In genomic region chr6:51630184-51630583, GRCm38 (mm10) we compare ENCODE assay signal across 22 mouse cellular contexts.
DNase-seq lines count a peak whose midpoint lies in the region; ATAC-seq and TF ChIP-seq lines count a peak whose summit lies in the region.
"Had no signal": no experiment of that assay in that cellular context is flagged by ENCODE, and none has a peak within 500 bp of the region (broad histone marks: within the 10 kb centered on the region; RNA-seq: fewer than 3 reads in every experiment).

No protein-coding gene starts in this region.

- TF ChIP-seq CTCF in lung, embryonic 14.5 days (IDR thresholded peaks at IDR 0.05; ENCODE audit: low read depth), result no peak

- peaks cover 25% of the 10 kb centered on the region for H3K4me1 ChIP-seq in heart, embryonic 12.5 days (replicated peaks)
- H3K4me1 ChIP-seq in brown adipose tissue, adult 24 weeks (ENCODE audit: control insufficient read depth, insufficient read depth, insufficient read length, low read length), result no peaks in the 10 kb centered on the region
- H3K4me1 ChIP-seq in lung, embryonic 14.5 days (ENCODE audit: insufficient read depth), result peaks cover 12% of the 10 kb centered on the region
- peaks cover 20% of the 10 kb centered on the region for H3K4me1 ChIP-seq in kidney, embryonic 15.5 days
- H3K4me1 ChIP-seq: embryonic facial prominence, embryonic 15.5 days; forebrain, embryonic 15.5 days had no signal

- WGBS in heart, embryonic 12.5 days, result 27% methylated on average over 2 of the region's 2 CpGs
- 30% methylated on average over 2 of the region's 2 CpGs for WGBS in lung, embryonic 14.5 days
- 62% methylated on average over 2 of the region's 2 CpGs for WGBS in kidney, embryonic 15.5 days

- H3K4me2 ChIP-seq in heart, embryonic 12.5 days, result no peak overlapping the region
- H3K4me2 ChIP-seq in lung, embryonic 14.5 days, result no peak overlapping the region
- H3K4me2 ChIP-seq in kidney, embryonic 15.5 days, result no peak overlapping the region
- H3K4me2 ChIP-seq: embryonic facial prominence, embryonic 15.5 days; forebrain, embryonic 15.5 days; heart, embryonic 11.5 days; hindbrain, embryonic 12.5 days had no signal

- H3K9ac ChIP-seq in heart, embryonic 12.5 days, result no peak overlapping the region
- H3K9ac ChIP-seq in lung, embryonic 14.5 days, result no peak overlapping the region
- no peak overlapping the region for H3K9ac ChIP-seq in kidney, embryonic 15.5 days
- H3K9ac ChIP-seq: embryonic facial prominence, embryonic 15.5 days; forebrain, embryonic 15.5 days; hindbrain, embryonic 12.5 days had no signal

- no peaks in the 10 kb centered on the region for H3K36me3 ChIP-seq in heart, embryonic 12.5 days
- no peaks in the 10 kb centered on the region for H3K36me3 ChIP-seq in lung, embryonic 14.5 days (ENCODE audit: insufficient read depth)
- no peaks in the 10 kb centered on the region for H3K36me3 ChIP-seq in kidney, embryonic 15.5 days
- H3K36me3 ChIP-seq: embryonic facial prominence, embryonic 15.5 days; forebrain, embryonic 10.5 days; forebrain, embryonic 15.5 days; hindbrain, embryonic 12.5 days had no signal

- 0 out of 2 replicates have a peak, but pooled peaks have one; percentile 27 for ATAC-seq in heart, embryonic 12.5 days (ENCODE audit: insufficient number of reproducible peaks, low FRiP score)
- peak; percentile 47; the same call in 1 of the 2 replicates for ATAC-seq in lung, embryonic 14.5 days (ENCODE audit: insufficient read depth)
- ATAC-seq in kidney, embryonic 15.5 days (replicated peaks; ENCODE audit: low FRiP score), result no peak
- ATAC-seq: forebrain, embryonic 15.5 days; hindbrain, embryonic 16.5 days had no signal

- H3K9me3 ChIP-seq in heart, embryonic 12.5 days (replicated peaks), result no peaks in the 10 kb centered on the region
- no peaks in the 10 kb centered on the region for H3K9me3 ChIP-seq in lung, embryonic 14.5 days (ENCODE audit: low read depth, low read length)
- H3K9me3 ChIP-seq in kidney, embryonic 15.5 days (replicated peaks), result no peaks in the 10 kb centered on the region
- H3K9me3 ChIP-seq: embryonic facial prominence, embryonic 15.5 days; forebrain, embryonic 10.5 days; forebrain, embryonic 15.5 days; hindbrain, embryonic 12.5 days had no signal

- intact Hi-C loops in heart, postnatal 14 days (cut with DNase I), result no loop called here

- DNase-seq in heart, postnatal 14 days, result no peak
- DNase-seq in lung, embryonic 14.5 days, result peak; percentile 15
- DNase-seq in lung, postnatal 14 days, result peak; percentile 37
- no peak for DNase-seq in layer of hippocampus, postnatal 25 days (ENCODE audit: extremely low spot score in 1 of 2, low spot score in 1 of 2)
- no peak for DNase-seq in layer of hippocampus, adult 8-10 months (ENCODE audit: low spot score in 2 of 2)
- DNase-seq: adrenal gland, adult 2 months; adrenal gland, postnatal 25 days; cerebellum, adult 8-10 months; cerebellum, postnatal 14 days; embryo, embryonic 11 days; gastrocnemius, postnatal 10 days; heart, postnatal 4 days had no signal

- no peaks in the 10 kb centered on the region for H3K27me3 ChIP-seq in heart, embryonic 12.5 days (replicated peaks)
- no peaks in the 10 kb centered on the region for H3K27me3 ChIP-seq in lung, embryonic 14.5 days (ENCODE audit: insufficient read depth, low read length)
- no peaks in the 10 kb centered on the region for H3K27me3 ChIP-seq in kidney, embryonic 15.5 days
- H3K27me3 ChIP-seq: embryonic facial prominence, embryonic 15.5 days; forebrain, embryonic 15.5 days; hindbrain, embryonic 12.5 days had no signal

- no peak overlapping the region for H3K4me3 ChIP-seq in heart, embryonic 12.5 days
- no peak overlapping the region for H3K4me3 ChIP-seq in brown adipose tissue, adult 24 weeks (ENCODE audit: insufficient read depth, low read depth, low read length)
- no peak overlapping the region for H3K4me3 ChIP-seq in lung, embryonic 14.5 days (ENCODE audit: low read depth, low read length)
- H3K4me3 ChIP-seq in kidney, embryonic 15.5 days (replicated peaks), result no peak overlapping the region
- H3K4me3 ChIP-seq: embryonic facial prominence, embryonic 15.5 days; erythroblast, embryonic 14.5 days; forebrain, embryonic 10.5 days; forebrain, embryonic 15.5 days; hindbrain, embryonic 12.5 days had no signal

- H3K27ac ChIP-seq in heart, embryonic 12.5 days (ENCODE audit: poor library complexity, severe bottlenecking), result no peak overlapping the region
- H3K27ac ChIP-seq in brown adipose tissue, adult 24 weeks (replicated peaks; ENCODE audit: low read depth, low read length), result peak overlapping the region; percentile 36; the same call in 1 of the 2 replicates
- no peak overlapping the region for H3K27ac ChIP-seq in lung, embryonic 14.5 days (ENCODE audit: low read depth)
- no peak overlapping the region for H3K27ac ChIP-seq in kidney, embryonic 15.5 days
- H3K27ac ChIP-seq: embryonic facial prominence, embryonic 15.5 days; forebrain, embryonic 10.5 days; forebrain, embryonic 15.5 days; hindbrain, embryonic 12.5 days had no signal

Comparison
In these comparisons a context has a peak if more than half of its experiments do, and no peak if none do; other contexts are left out.
1. DNase-seq: peak in lung, embryonic 14.5 days (single experiment) and lung, postnatal 14 days (single experiment); none in heart, postnatal 14 days (0 of 2), layer of hippocampus, postnatal 25 days (0 of 2) and layer of hippocampus, adult 8-10 months (0 of 2).